23 mouse cellular contexts compared by ENCODE assay signal in genomic region chr2:101441081-101441630, GRCm38 (mm10).
A peak's percentile ranks its signal among the peaks of the same experiment; 100 is the strongest.
DNase-seq lines count a peak whose midpoint lies in the region; ATAC-seq and TF ChIP-seq lines count a peak whose summit lies in the region.
"Had no signal": no experiment of that assay in that cellular context is flagged by ENCODE, and none has a peak within 500 bp of the region (broad histone marks: within the 10 kb centered on the region; RNA-seq: fewer than 3 reads in every experiment).

No protein-coding gene starts in this region.

- intact Hi-C loops in left cerebral cortex, postnatal 14 days (cut with DNase I): no loop called here
- intact Hi-C loops in left cerebral cortex, postnatal 4 days (cut with DNase I): no loop called here
- intact Hi-C loops in gastrocnemius, postnatal 14 days (cut with DNase I; ENCODE audit: low total_unique reads): no loop called here

- no peak overlapping the region for H3K4me2 ChIP-seq in hindbrain, embryonic 16.5 days (ENCODE audit: low read length)
- H3K4me2 ChIP-seq in hindbrain, postnatal 0 days (ENCODE audit: low read depth, low read length): no peak overlapping the region
- H3K4me2 ChIP-seq: heart, embryonic 15.5 days; hindbrain, embryonic 14.5 days; intestine, embryonic 15.5 days; midbrain, embryonic 15.5 days; neural tube, embryonic 12.5 days had no signal

- no peak overlapping the region for H3K27ac ChIP-seq in hindbrain, embryonic 16.5 days (ENCODE audit: low read depth, low read length)
- H3K27ac ChIP-seq in hindbrain, postnatal 0 days: no peak overlapping the region
- H3K27ac ChIP-seq: forebrain, embryonic 10.5 days; heart, embryonic 15.5 days; hindbrain, embryonic 14.5 days; intestine, embryonic 15.5 days; left cerebral cortex, adult 2 months; macrophage; midbrain, embryonic 15.5 days; neural tube, embryonic 12.5 days had no signal

- no peaks in the 10 kb centered on the region for H3K4me1 ChIP-seq in hindbrain, embryonic 16.5 days (ENCODE audit: control insufficient read depth, insufficient read depth, low read depth, low read length)
- H3K4me1 ChIP-seq in hindbrain, postnatal 0 days (ENCODE audit: insufficient read depth, low read length): no peaks in the 10 kb centered on the region
- H3K4me1 ChIP-seq: forebrain, embryonic 10.5 days; heart, embryonic 15.5 days; intestine, embryonic 15.5 days; midbrain, embryonic 15.5 days; neural tube, embryonic 12.5 days had no signal

- no peak overlapping the region for H3K4me3 ChIP-seq in hindbrain, embryonic 16.5 days (ENCODE audit: low read length)
- H3K4me3 ChIP-seq in hindbrain, postnatal 0 days (ENCODE audit: low read length): no peak overlapping the region
- H3K4me3 ChIP-seq: forebrain, embryonic 10.5 days; heart, embryonic 15.5 days; intestine, embryonic 15.5 days; left cerebral cortex, adult 2 months; midbrain, embryonic 15.5 days; neural tube, embryonic 12.5 days had no signal

- ATAC-seq in hindbrain, embryonic 16.5 days: peak; percentile 45; the same call in 1 of the 2 replicates
- no peak for ATAC-seq in hindbrain, postnatal 0 days
- ATAC-seq: forebrain, embryonic 16.5 days; intestine, embryonic 15.5 days; midbrain, embryonic 15.5 days had no signal

- TF ChIP-seq CTCF in hindbrain, postnatal 0 days (IDR thresholded peaks at IDR 0.05; ENCODE audit: low read depth): no peak

- WGBS in hindbrain, embryonic 16.5 days: 82% methylated on average over 5 of the region's 5 CpGs
- 79% methylated on average over 5 of the region's 5 CpGs for WGBS in hindbrain, postnatal 0 days

- no peaks in the 10 kb centered on the region for H3K9me3 ChIP-seq in hindbrain, embryonic 16.5 days (ENCODE audit: control insufficient read depth, low read length)
- H3K9me3 ChIP-seq in hindbrain, postnatal 0 days (ENCODE audit: low read length): no peaks in the 10 kb centered on the region
- H3K9me3 ChIP-seq: forebrain, embryonic 10.5 days; heart, embryonic 15.5 days; intestine, embryonic 15.5 days; midbrain, embryonic 15.5 days; neural tube, embryonic 12.5 days had no signal

- DNase-seq in cerebellum, adult 18-20 months: peak; percentile 22 to 27
- DNase-seq in cerebellum, adult 11-12 months: no peak
- DNase-seq in hindbrain, postnatal 0 days (ENCODE audit: low spot score): no peak
- DNase-seq in left cerebral cortex, postnatal 14 days (ENCODE audit: low spot score in 2 of 2): peak; percentile 14 to 43
- DNase-seq in left cerebral cortex, postnatal 4 days: no peak
- DNase-seq in cerebellum, postnatal 14 days: peak; percentile 26 to 61
- DNase-seq in gastrocnemius, postnatal 14 days: no peak
- DNase-seq: adrenal gland, postnatal 10 days; heart, postnatal 4 days; kidney, adult 9 months; kidney, postnatal 36 days; retina, postnatal 1 day; spleen, adult 18-20 months had no signal

- no peaks in the 10 kb centered on the region for H3K36me3 ChIP-seq in hindbrain, embryonic 16.5 days (ENCODE audit: control insufficient read depth, insufficient read depth, low read length)
- H3K36me3 ChIP-seq in hindbrain, postnatal 0 days (ENCODE audit: insufficient read depth, low read length): no peaks in the 10 kb centered on the region
- H3K36me3 ChIP-seq: forebrain, embryonic 10.5 days; heart, embryonic 15.5 days; intestine, embryonic 15.5 days; midbrain, embryonic 15.5 days; neural tube, embryonic 12.5 days had no signal

- no peaks in the 10 kb centered on the region for H3K27me3 ChIP-seq in hindbrain, embryonic 16.5 days (replicated peaks; ENCODE audit: control insufficient read depth, insufficient read depth, low read length)
- H3K27me3 ChIP-seq in hindbrain, postnatal 0 days (ENCODE audit: insufficient read depth, low read length): no peaks in the 10 kb centered on the region
- H3K27me3 ChIP-seq: heart, embryonic 15.5 days; intestine, embryonic 15.5 days; midbrain, embryonic 15.5 days; neural tube, embryonic 12.5 days had no signal

- H3K9ac ChIP-seq in hindbrain, embryonic 16.5 days (ENCODE audit: low read depth, low read length): no peak overlapping the region
- no peak overlapping the region for H3K9ac ChIP-seq in hindbrain, postnatal 0 days (replicated peaks; ENCODE audit: low read length)
- H3K9ac ChIP-seq: heart, embryonic 15.5 days; hindbrain, embryonic 14.5 days; intestine, embryonic 15.5 days; midbrain, embryonic 15.5 days; neural tube, embryonic 12.5 days had no signal

Comparison
In these comparisons a context has a peak if more than half of its experiments do, and no peak if none do; other contexts are left out.
1. DNase-seq: peak in cerebellum, adult 18-20 months (2 of 2), left cerebral cortex, postnatal 14 days (2 of 2) and cerebellum, postnatal 14 days (2 of 2); none in cerebellum, adult 11-12 months (single experiment), hindbrain, postnatal 0 days (single experiment), left cerebral cortex, postnatal 4 days (single experiment) and gastrocnemius, postnatal 14 days (single experiment).